Mouse (Mus musculus) heart, embryonic 10.5 days (tissue): ENCODE measurements around the gene Ces1a. TPM values are rescaled to one million over a fixed set of nuclear protein-coding genes. Genes with fewer than 3 reads are reported as not detected.

Experiments
- DNase-seq: peaks from one replicate; pipeline ENCODE4 v3.0.0-alpha.2; 2017; ENCODE audit warnings: low spot score
- H3K27ac ChIP-seq: fragments of 300-500 bp; sonication (generic); 2 replicates; pipeline ENCODE4 v1.5.1; 2016; ENCODE audit warnings: mild to moderate bottlenecking
- H3K27me3 ChIP-seq: fragments of 300-500 bp; sonication (generic); 2 replicates; pipeline ENCODE4 v1.6.1; 2016; ENCODE audit warnings: mild to moderate bottlenecking; ENCODE audit not compliant: poor library complexity, insufficient read depth, severe bottlenecking
- H3K36me3 ChIP-seq: fragments of 300-500 bp; sonication (generic); 2 replicates; pipeline ENCODE4 v1.6.1; 2016; ENCODE audit warnings: mild to moderate bottlenecking, moderate library complexity
- H3K4me1 ChIP-seq: fragments of 300-500 bp; sonication (generic); 2 replicates; pipeline ENCODE4 v1.6.1; 2016; ENCODE audit warnings: mild to moderate bottlenecking
- H3K4me3 ChIP-seq: fragments of 300-500 bp; sonication (generic); 2 replicates; pipeline ENCODE4 v1.5.1; 2016; ENCODE audit warnings: mild to moderate bottlenecking, moderate library complexity
- H3K9me3 ChIP-seq: fragments of 300-500 bp; sonication (generic); 2 replicates; pipeline ENCODE4 v1.6.1; 2016; ENCODE audit warnings: mild to moderate bottlenecking, moderate library complexity
- WGBS: fragments of 180-500 bp; shearing (Covaris S2); methylation state at CpG from one replicate; pipeline ENCODE4 v1.1.7; 2016; 5-methylcytosine and 5-hydroxymethylcytosine counted together
- polyA plus RNA-seq: library from polyadenylated mRNA; unstranded; fragments of >200 nt; fragmentation: Nextera tagmentation; extraction: Ambion mirVana; gene quantifications from 2 replicates; pipeline ENCODE4 v1.2.1, GENCODE M21; 2016

The Ces1a gene
- polyA plus RNA-seq, 1 experiment from 2014 or later = 0.16 TPM

GRCm38 (mm10) chr8:93040776-93041567, 7.0 kb downstream of the Ces1a start:
- no peak for DNase-seq
- no peak overlapping the region for H3K27ac ChIP-seq

GRCm38 (mm10) chr8:93040256-93040655, 7.7 kb downstream of the Ces1a start:
- no peak overlapping the region for H3K27ac ChIP-seq
- H3K4me3 ChIP-seq = no peak overlapping the region
- H3K4me1 ChIP-seq = peaks cover 16% of the 10 kb centered on the region
- H3K9me3 ChIP-seq = no peaks in the 10 kb centered on the region
- no peaks in the 10 kb centered on the region for H3K36me3 ChIP-seq
- no peaks in the 10 kb centered on the region for H3K27me3 ChIP-seq
- no peak for DNase-seq
- 61% methylated on average over 2 of the region's 2 CpGs for whole genome bisulfite sequencing

More at GRCm38 (mm10) chr8:93040776-93041567, 7.0 kb downstream of the Ces1a start:
- Histone ChIP-seq H3K36me3 (no peaks in the 10 kb centered on the region), H3K9me3 (no peaks in the 10 kb centered on the region), H3K4me3 (no peak overlapping the region), H3K4me1 (peaks cover 16% of the 10 kb centered on the region), H3K27me3 (no peaks in the 10 kb centered on the region)
- 86% methylated on average over 4 of the region's 4 CpGs for WGBS

- WGBS = 1% methylated on average over 2 of the region's 2 CpGs
- DNase-seq = no peak
- no peaks in the 10 kb centered on the region for H3K36me3 ChIP-seq
- H3K27me3 ChIP-seq = no peaks in the 10 kb centered on the region
- H3K4me3 ChIP-seq = no peak overlapping the region
- H3K27ac ChIP-seq = 0 out of 2 replicates have a peak overlapping the region, but pooled peaks have one; percentile 44
- H3K4me1 ChIP-seq = peaks cover 16% of the 10 kb centered on the region
- no peaks in the 10 kb centered on the region for H3K9me3 ChIP-seq
Measured at GRCm38 (mm10) chr8:93038831-93039230, 9.2 kb downstream of the Ces1a start.

- no peaks in the 10 kb centered on the region for H3K9me3 ChIP-seq
- no peak overlapping the region for H3K27ac ChIP-seq
- WGBS = 80% methylated on average over 2 of the region's 2 CpGs
- no peak overlapping the region for H3K4me3 ChIP-seq
- no peaks in the 10 kb centered on the region for H3K4me1 ChIP-seq
- no peaks in the 10 kb centered on the region for H3K27me3 ChIP-seq
- H3K36me3 ChIP-seq = no peaks in the 10 kb centered on the region
- no peak for DNase-seq
Measured at GRCm38 (mm10) chr8:93030664-93031063, 17.3 kb downstream of the Ces1a start.

- Histone ChIP-seq H3K4me3 (no peak overlapping the region), H3K36me3 (no peaks in the 10 kb centered on the region), H3K9me3 (no peaks in the 10 kb centered on the region), H3K27me3 (no peaks in the 10 kb centered on the region), H3K4me1 (no peaks in the 10 kb centered on the region), H3K27ac (no peak overlapping the region)
- WGBS = 68% methylated on average over 5 of the region's 5 CpGs
- DNase-seq = no peak
Measured at GRCm38 (mm10) chr8:93021738-93022137, 26.3 kb downstream of the Ces1a start.

GRCm38 (mm10) chr8:93014300-93014699, 33.7 kb downstream of the Ces1a start:
- Histone ChIP-seq H3K27me3 (no peaks in the 10 kb centered on the region), H3K9me3 (no peaks in the 10 kb centered on the region), H3K27ac (no peak overlapping the region), H3K4me3 (no peak overlapping the region), H3K36me3 (no peaks in the 10 kb centered on the region), H3K4me1 (peaks cover 8% of the 10 kb centered on the region; the same call in 1 of the 2 replicates)
- 20% methylated on average over 4 of the region's 4 CpGs for WGBS
- no peak for DNase-seq

- 79% methylated on average over 6 of the region's 6 CpGs for WGBS
- no peak overlapping the region for H3K4me3 ChIP-seq
- H3K9me3 ChIP-seq = no peaks in the 10 kb centered on the region
- no peak for DNase-seq
- no peak overlapping the region for H3K27ac ChIP-seq
- H3K36me3 ChIP-seq = no peaks in the 10 kb centered on the region
- no peaks in the 10 kb centered on the region for H3K27me3 ChIP-seq
- peaks cover 8% of the 10 kb centered on the region; the same call in 1 of the 2 replicates for H3K4me1 ChIP-seq
Measured at GRCm38 (mm10) chr8:93012226-93012625, 35.8 kb downstream of the Ces1a start.

- no peaks in the 10 kb centered on the region for H3K27me3 ChIP-seq
- H3K36me3 ChIP-seq = no peaks in the 10 kb centered on the region
- H3K4me3 ChIP-seq = no peak overlapping the region
- H3K9me3 ChIP-seq = no peaks in the 10 kb centered on the region
- no peak overlapping the region for H3K27ac ChIP-seq
- H3K4me1 ChIP-seq = peaks cover 8% of the 10 kb centered on the region; the same call in 1 of the 2 replicates
- 8% methylated on average over 9 of the region's 9 CpGs for WGBS
- DNase-seq = peak; percentile 87
Measured at GRCm38 (mm10) chr8:93011439-93011838, 36.6 kb downstream of the Ces1a start.

GRCm38 (mm10) chr8:93010286-93010685, 37.7 kb downstream of the Ces1a start:
- H3K9me3 ChIP-seq = no peaks in the 10 kb centered on the region
- H3K27ac ChIP-seq = no peak overlapping the region
- peaks cover 8% of the 10 kb centered on the region; the same call in 1 of the 2 replicates for H3K4me1 ChIP-seq
- 26% methylated on average over 5 of the region's 5 CpGs for WGBS
- DNase-seq = no peak
- H3K27me3 ChIP-seq = no peaks in the 10 kb centered on the region
- H3K36me3 ChIP-seq = no peaks in the 10 kb centered on the region
- no peak overlapping the region for H3K4me3 ChIP-seq

- WGBS = 42% methylated on average over 2 of the region's 2 CpGs
- H3K9me3 ChIP-seq = no peaks in the 10 kb centered on the region
- no peak overlapping the region for H3K4me3 ChIP-seq
- peaks cover 11% of the 10 kb centered on the region; the same call in 1 of the 2 replicates for H3K27me3 ChIP-seq
- peaks cover 12% of the 10 kb centered on the region; the same call in 1 of the 2 replicates for H3K4me1 ChIP-seq
- no peak for DNase-seq
- no peaks in the 10 kb centered on the region for H3K36me3 ChIP-seq
- H3K27ac ChIP-seq = no peak overlapping the region
Measured at GRCm38 (mm10) chr8:92998600-92998999, 49.4 kb downstream of the Ces1a start.

- no peaks in the 10 kb centered on the region for H3K9me3 ChIP-seq
- peaks cover 11% of the 10 kb centered on the region; the same call in 1 of the 2 replicates for H3K27me3 ChIP-seq
- H3K4me1 ChIP-seq = peaks cover 12% of the 10 kb centered on the region; the same call in 1 of the 2 replicates
- H3K27ac ChIP-seq = no peak overlapping the region
- WGBS = 21% methylated on average over 5 of the region's 5 CpGs
- no peak overlapping the region for H3K4me3 ChIP-seq
- H3K36me3 ChIP-seq = no peaks in the 10 kb centered on the region
- DNase-seq = no peak
Measured at GRCm38 (mm10) chr8:92996840-92997239, 51.2 kb downstream of the Ces1a start.

- DNase-seq = no peak
- Histone ChIP-seq H3K27me3 (no peaks in the 10 kb centered on the region), H3K4me3 (no peak overlapping the region), H3K9me3 (no peaks in the 10 kb centered on the region), H3K27ac (no peak overlapping the region), H3K36me3 (no peaks in the 10 kb centered on the region), H3K4me1 (no peaks in the 10 kb centered on the region)
- WGBS = 66% methylated on average over 2 of the region's 2 CpGs
Measured at GRCm38 (mm10) chr8:92984376-92984775, 63.6 kb downstream of the Ces1a start.

- H3K27me3 ChIP-seq = no peaks in the 10 kb centered on the region
- 72% methylated on average over 3 of the region's 3 CpGs for WGBS
- no peaks in the 10 kb centered on the region for H3K36me3 ChIP-seq
- DNase-seq = no peak
- H3K9me3 ChIP-seq = no peaks in the 10 kb centered on the region
- H3K4me3 ChIP-seq = no peak overlapping the region
- no peak overlapping the region for H3K27ac ChIP-seq
- H3K4me1 ChIP-seq = no peaks in the 10 kb centered on the region
Measured at GRCm38 (mm10) chr8:92982491-92982890, 65.5 kb downstream of the Ces1a start.
